Mouse (Mus musculus) right cerebral cortex, postnatal 10 days (tissue): ENCODE data around the gene Platr17.
"Not testable (repeated sequence)": the region's sequence is repeated elsewhere in the genome, so short reads cannot be mapped to it uniquely, and the experiment has no call there.

ENCODE experiments used
- DNase-seq, 2 experiments: peaks; one replicate each; pipeline ENCODE4 v3.0.0; 2021; ENCODE audit warnings: low spot score in 2 of 2

The Platr17 gene

DNA sequence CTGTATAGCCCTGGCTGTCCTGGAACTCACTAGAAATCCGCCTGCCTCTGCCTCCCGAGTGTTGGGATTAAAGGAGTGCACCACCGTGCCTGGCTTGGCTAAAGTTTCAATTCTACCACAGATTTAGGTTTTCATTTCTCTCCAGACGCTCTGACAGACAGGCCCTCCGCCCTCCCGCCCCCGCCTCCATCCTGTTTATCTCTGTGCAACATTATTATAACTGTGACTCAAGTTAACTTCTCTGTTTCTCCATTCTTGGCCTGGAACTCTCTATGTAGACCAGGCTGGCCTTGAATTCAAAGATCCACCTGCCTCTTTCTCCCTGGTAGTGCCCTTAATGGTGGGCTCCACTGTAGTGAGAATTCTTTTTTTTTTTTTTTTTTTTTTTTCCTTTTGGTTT is 2.4 kb upstream of the Platr17 start:
- no peak for DNase-seq

DNA sequence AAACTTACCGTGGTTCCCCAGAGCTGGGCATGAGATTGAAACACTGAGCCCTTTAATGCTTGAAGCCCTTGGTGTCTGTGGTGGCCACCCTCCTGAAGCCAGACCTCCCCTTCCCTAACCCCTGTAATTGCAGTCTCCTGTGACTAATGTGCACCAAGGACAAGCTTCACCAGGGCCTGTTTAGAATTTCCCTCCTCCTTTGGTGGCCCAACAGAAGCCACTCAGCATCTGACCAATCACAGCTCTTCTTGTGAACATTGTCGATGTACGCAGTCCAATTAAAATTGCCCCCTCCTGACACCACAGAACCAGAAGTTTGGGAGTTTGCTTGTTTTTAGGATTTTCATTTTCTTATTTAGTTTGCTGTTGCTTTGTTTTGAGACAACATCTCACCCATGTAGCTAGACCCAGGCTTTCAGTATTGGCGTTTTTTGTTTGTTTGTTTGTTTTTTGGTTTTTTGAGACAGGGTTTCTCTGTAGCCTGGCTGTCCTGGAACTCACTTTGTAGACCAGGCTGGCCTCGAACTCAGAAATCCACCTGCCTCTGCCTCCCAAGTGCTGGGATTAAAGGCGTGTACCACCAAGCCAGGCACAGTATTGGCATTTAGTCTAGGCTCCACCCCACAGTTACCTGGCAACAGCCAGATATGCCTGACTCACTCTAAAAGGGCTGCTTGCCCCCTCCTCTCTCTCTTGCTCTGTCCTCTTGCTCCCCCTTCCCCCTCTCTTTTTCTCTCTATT is 854 bp upstream of the Platr17 start:
- DNase-seq, result not testable (repeated sequence)

DNA sequence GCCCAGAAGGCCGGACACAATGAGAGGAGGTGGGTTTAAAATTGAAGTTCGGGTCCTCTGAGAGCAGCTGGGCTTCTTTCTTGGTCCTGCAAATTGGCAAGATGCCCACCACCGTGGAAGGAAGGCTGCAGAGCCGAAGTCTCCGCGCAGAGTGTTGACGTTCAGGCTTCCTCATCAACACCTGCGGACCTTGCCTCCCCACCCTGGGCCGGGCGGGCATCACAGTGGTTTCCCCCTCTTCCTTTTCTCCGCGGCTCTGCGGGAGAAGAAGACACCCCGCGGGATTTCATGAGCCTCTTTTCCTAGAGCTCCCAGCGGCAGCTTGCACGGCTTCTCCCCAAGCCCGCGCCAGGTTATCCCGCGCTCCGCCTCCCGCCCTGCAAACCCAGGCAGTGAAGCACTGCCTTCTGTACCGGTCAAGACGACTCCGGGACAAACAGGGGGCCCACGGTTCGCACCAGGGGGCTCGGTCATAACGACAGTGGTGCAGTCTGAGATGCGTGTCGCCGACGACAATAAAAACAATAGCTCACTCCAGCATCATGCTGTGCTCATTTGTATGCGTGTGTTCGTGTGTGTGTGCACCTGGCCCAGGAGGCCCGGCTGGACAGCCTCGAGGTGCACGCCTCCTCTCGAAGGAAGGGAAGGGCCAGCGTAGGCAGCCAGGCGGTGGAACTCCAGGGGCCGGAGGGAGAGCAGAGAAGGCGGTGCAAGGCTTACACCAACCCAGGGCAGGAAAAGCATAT is 3.6 kb downstream of the Platr17 start:
- peak; percentile 82 to 89 for DNase-seq

DNA sequence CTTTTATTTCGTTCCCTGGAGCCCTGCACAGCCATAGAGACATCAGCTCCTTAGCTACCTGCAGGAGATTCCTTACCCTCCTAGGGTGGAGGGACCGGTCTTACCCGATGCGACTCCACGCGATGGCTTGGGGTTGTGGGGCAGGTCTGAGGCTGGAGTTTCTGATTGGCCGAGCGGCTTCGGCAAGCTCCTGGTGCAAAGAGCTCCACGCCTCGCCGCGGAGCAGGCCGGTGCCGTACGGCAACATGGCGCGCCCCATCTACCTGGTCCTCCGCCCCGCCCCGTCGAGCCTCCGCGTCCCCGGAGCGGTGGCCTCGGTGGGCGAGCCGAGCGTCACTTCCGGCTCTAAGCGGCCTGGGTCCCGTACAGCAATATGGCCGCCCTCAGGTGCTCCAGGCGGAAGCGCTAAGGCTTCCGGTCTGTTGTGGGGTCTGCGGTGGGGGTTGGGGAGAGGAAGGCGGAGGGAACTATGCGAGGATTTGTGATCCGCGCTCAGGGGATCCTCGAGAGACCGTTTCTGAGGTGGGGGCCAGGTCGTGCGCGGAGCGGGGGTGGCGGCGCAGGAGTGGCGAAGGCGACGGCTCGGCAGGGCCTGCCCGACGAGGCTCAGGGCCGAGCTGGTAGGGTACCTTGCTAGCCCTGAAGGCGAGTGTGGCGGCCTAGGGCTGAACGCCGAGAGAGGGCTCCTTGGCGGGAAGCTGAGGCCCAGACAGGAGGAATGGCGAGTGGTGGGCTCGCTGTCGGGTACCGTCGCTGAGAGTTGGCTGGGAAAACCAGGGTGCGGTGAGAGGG is 4.3 kb downstream of the Platr17 start, which contains the start of gene Daxx:
Gene Daxx (plus strand): TSS at position 338 of the 792 bp plus-strand sequence.
- DNase-seq, result peak; percentile 99

DNA sequence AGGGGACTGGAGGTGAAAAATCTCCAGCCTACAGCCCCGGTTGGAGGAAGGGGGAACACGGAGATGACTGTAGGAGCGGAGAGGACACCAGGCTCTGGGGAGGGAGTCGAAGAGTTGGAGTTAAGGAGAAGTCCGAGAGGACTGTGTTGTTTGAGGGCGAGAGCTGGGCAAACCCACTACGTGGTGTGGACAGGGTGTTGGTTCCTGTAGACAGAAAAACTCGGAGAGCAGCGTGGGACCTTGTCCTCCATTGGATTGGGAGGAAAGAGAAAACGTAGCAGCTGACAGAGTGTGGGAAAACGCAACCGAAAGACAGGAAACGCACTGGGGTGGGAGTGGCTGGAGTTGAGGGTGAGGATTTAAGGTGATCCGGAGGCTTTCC is 4.9 kb downstream of the Platr17 start:
- DNase-seq, result peak; percentile 50 to 72

DNA sequence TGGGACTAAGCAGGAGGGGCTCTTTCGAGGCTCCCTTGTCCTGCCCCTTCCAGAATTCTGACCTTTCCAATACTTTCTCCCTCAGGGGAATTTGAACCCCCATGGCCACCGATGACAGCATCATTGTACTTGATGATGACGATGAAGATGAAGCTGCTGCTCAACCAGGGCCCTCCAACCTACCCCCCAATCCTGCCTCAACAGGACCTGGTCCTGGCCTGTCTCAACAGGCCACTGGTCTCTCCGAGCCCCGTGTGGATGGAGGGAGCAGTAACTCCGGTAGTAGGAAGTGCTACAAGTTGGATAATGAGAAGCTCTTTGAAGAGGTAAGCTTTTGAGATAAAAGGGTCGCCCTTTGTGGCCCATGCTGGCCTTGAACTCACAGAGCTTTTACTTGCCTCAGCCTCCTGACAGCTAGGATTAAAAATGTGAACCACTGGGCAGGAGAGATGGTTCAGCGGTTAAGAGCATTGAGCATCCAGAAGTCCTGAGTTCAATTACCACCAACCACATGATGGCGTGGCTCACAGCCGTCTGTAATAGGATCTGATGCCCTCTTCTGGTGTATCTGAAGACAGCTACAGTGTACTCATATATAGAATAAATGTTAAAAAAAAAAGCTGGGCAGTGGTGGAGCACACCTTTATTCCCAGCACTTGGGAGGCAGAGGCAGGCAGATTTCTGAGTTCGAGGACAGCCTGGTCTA is 5.6 kb downstream of the Platr17 start:
- DNase-seq, result peak in 1 of 2 experiments; percentile 20

DNA sequence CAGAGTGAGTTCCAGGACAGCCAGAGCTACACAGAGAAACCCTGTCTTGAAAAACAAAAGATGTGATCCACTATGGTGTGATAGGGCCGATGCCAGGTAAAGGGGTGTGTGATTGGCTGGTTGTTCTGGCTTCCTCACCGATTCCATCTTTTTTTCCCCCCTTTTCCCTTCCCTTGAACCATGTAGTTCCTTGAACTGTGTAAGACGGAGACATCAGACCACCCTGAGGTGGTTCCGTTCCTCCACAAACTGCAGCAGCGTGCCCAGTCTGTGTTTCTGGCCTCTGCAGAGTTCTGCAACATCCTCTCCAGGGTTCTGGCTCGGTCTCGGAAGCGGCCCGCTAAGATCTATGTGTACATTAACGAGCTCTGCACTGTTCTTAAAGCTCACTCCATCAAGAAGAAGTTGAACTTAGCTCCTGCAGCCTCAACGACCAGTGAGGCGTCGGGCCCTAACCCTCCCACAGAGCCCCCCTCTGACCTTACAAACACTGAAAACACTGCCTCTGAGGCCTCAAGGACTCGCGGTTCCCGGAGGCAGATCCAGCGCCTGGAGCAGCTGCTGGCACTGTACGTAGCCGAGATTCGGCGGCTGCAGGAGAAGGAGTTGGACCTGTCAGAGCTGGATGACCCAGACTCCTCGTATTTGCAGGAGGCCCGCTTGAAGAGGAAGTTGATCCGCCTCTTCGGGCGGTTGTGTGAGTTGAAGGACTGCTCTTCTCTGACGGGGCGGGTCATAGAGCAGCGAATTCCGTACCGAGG is 6.3 kb downstream of the Platr17 start:
- DNase-seq, result peak; percentile 25 to 48

DNA sequence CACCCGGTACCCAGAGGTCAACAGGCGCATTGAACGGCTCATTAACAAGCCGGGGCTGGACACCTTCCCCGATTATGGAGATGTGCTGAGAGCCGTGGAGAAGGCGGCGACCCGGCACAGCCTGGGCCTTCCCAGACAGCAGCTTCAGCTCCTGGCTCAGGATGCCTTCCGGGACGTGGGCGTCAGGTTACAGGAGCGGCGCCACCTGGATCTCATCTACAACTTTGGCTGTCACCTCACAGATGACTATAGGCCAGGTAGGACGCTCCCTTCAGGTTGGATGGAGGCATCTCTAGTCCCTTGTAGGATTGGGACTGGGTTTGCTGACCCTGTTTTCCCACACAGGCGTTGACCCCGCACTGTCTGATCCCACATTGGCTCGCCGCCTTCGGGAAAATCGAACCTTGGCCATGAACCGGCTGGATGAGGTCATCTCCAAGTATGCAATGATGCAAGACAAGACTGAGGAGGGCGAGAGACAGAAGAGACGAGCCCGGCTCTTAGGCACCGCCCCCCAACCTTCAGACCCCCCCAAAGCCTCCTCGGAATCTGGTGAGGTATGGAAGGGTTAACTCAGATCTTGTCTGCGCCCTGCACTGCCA is 7.0 kb downstream of the Platr17 start:
- peak in 1 of 2 experiments; percentile 50 for DNase-seq

DNA sequence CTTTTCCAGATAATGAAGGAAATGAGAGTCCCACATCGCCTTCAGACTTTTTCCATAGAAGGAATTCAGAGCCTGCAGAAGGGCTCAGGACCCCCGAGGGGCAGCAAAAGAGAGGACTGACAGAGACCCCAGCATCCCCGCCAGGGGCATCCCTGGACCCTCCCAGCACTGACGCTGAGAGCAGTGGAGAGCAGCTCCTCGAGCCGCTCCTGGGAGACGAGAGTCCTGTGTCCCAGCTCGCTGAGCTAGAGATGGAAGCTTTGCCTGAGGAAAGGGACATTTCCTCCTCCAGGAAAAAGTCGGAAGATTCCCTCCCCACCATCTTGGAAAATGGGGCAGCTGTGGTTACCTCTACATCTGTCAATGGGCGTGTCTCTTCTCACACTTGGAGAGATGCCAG is 8.3 kb downstream of the Platr17 start:
- DNase-seq, result peak in 1 of 2 experiments; percentile 24

DNA sequence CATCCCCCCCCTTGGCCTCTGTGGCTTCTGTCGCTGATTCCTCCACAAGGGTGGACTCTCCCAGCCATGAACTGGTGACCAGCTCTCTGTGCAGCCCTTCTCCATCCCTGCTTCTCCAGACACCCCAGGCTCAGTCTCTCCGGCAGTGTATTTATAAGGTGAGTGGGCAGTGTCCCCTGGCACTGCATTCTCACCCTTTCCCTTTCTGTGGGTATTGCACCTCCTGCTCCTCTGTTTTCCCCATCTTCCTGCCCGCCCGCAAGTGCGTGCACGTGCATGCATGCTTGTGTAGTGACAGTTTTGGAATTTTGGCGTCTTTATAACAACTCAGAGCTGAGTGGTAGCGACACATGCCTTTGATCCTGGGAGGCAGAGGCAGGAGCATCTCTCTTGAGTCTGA is 9.0 kb downstream of the Platr17 start:
- peak in 1 of 2 experiments; percentile 30 for DNase-seq

DNA sequence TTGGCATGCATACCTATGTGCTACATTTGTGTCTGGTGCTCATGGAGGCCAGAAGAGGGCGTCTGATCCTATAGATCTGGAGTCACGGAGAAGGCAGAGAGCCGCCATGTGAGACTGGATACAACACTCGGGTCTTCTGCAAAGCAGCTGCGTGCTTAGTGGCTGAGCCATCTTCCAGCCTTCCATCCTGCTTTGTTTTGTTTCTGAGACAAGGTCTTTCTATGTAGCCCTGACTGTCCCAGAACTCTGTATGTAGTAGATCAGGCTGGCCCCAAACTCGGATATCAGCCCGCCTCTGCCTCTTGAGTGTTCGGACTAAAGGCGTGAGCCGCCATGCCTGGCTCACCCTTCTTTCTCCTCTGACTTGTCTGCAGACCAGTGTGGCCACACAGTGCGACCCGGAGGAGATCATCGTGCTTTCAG is 10.0 kb downstream of the Platr17 start:
- peak in 1 of 2 experiments; percentile 51 for DNase-seq

DNA sequence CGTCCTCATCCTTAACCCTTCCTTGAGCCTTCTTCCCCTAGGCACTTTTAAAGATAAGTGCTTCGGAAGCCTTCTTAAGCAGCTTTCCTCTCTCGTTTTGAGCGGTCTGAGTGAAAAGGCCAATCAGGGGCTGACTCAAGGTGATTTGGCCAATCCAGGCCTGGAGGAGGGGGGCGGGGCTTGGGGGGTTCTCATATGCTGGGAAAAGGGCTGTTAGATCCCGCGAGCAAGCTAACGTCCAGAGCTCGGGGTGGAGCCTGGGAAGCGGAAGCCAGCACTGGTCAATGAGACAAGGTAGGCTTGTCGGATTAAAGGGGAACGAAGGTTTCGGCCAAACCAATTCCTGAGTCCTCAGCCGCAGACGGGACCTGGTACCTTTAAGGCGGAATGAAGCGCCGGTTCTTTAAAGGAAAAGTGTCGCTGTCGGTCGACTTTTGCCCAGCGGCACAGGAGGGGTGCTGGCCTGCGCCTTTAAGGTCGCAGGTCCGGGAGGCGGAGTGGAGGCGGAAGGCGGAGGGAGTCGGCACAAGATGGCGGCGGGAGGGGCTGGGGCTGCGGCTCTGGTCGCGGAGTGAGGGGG is 10.8 kb downstream of the Platr17 start, which contains the start of the genes Tapbp and Zbtb22:
Gene Tapbp (plus strand): TSS at position 229 of the 580 bp plus-strand sequence.
Gene Zbtb22 (plus strand): TSS at position 234 of the 580 bp plus-strand sequence.
- DNase-seq, result peak; percentile 97 to 98

DNA sequence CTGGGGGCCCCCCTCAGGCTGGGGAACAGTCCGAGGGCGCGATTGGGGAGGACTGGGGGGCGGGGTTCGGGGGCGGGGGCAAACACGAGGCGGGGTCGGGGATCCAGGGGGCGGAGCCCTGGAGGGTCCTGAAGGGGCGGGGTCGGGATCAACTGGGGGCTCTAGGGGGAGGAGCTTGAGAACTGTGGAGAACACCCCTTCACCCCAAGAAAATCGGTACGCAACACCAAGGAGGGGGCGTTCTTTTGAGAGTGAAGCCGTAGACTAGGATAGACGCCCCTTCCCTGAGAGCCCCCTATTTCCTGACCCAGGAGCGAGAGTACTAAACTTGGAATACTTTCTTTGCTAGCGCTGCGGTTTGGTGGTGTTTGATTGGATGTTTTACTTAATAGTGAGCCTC is 11.4 kb downstream of the Platr17 start:
- DNase-seq, result peak in 1 of 2 experiments; percentile 67

DNA sequence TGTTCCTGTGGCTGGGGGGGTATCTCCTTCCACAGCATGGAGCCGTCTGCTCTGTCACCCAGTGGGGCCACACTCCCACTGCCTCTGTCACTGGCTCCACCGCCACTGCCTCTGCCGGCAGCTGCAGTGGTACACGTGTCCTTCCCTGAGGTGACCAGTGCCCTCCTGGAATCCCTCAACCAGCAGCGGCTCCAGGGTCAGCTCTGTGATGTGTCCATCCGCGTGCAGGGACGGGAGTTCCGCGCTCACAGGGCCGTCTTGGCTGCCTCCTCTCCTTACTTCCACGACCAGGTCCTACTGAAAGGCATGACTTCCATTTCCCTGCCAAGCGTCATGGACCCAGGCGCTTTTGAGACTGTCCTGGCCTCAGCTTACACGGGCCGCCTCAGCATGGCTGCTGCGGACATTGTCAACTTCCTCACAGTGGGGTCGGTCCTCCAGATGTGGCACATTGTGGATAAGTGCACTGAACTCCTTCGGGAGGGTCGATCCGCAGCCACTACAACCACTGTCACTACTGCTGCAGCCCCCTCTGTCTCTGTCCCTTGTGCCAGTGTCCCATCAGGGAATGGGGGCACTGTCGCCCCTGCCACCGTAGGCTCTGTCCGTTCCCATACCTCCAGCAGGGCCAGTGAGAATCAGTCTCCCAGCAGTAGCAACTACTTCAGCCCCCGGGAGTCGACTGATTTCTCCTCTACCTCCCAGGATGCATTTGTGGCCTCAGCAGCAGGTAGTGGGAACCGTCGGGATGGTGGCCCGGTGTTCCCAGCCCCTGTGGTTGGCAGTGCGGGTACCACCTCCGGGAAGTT is 12.1 kb downstream of the Platr17 start:
- DNase-seq, result peak in 1 of 2 experiments; percentile 60

DNA sequence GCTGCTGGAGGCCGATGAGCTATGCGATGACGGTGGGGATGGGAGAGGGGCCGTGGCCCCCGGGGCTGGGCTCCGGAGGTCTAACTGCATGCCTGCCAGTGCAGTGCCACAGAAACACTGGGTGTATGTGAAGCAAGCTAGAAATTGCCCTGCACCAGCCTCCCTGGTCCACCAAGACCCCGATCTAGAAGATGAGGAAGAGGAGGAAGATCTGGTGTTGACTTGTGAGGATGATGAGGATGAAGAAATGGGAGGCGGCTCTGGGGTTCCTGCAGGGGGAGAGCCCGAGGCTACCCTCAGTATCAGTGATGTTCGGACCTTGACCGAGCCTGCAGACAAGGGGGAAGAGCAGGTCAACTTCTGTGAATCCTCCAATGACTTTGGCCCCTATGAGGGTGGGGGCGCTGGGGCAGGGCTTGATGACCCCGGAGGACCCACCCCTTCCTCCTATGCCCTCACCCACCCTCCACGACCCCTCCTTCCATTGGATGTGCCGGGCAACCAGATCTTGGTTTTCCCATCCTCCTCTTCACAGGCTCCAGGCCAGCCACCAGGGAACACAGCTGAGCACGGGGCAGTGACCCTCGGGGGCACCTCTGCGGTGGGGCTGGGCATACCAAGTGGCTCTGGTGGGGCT is 12.8 kb downstream of the Platr17 start:
- DNase-seq, result peak in 1 of 2 experiments; percentile 43

DNA sequence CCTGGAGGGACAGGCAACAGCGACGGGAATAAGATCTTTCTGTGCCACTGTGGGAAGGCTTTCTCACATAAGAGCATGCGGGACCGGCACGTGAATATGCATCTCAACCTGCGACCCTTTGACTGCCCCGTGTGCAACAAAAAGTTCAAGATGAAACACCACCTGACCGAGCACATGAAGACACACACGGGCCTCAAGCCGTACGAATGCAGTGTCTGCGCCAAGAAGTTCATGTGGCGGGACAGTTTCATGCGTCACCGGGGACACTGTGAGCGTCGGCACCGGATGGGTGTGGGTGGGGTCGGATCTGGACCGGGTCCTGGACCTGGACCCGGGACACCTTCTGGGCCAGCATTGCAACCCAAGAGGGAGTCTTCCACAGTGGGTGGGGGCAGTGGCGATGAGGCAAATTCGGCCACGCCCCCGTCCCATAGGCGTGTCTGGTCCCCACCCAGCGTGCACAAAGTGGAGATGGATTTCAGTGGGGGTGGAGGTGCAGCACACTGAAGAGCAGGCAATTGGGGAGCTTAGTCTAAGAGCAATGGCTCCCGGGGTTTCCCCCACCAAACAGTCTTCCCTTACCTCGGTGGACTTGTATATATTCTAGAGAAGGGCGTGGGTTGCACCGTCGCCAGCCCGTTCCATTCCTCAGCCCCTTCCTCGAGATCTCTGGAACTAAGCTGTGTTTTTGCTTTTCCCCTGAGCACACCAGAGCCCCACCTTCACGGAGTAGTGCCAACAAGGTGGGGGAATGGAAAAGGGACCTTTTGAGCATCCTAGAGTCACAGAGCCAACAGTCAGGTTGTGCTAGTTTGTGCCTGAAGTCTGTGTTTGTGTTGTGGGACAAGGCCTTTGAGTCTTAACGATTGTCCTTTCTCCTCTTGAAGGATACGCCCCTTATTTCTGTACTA is 13.6 kb downstream of the Platr17 start:
- DNase-seq, result peak; percentile 33 to 46
